Mouse (Mus musculus): ENCODE measurements around the gene Rps15.

DNA sequence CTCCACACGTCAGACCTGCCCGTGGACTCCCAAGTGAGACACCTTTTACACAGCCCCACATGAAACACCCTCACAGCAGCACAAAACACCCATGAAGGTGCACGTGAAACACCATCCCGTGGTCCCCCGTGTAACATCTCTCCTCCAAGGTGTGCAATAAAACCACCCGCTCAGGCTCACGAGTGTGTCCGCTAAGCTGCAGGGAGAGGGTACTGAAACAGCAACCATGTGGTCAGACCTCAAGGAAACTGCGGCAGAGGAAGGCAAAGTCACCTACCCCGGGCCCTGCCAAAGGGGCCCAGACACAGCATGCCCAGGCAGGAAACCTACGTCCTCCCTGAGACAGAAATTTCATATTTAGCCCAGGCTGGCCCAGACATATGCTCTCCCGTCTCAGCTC lies 44.0 kb downstream of the Rps15 start:
- no peak for TF ChIP-seq CTCF (IDR thresholded peaks at IDR 0.05; ENCODE audit: borderline replicate concordance, control insufficient read depth, extremely low read depth, insufficient read depth, low read length, poor library complexity)
- TF ChIP-seq POLR2A (IDR thresholded peaks at IDR 0.05; ENCODE audit: control insufficient read depth, extremely low read depth, insufficient read depth, low read length, poor library complexity) = no peak
